Mouse (Mus musculus) ES-E14 (cell line): ENCODE results near the gene Frem2. TPM values are rescaled to one million over a fixed set of nuclear protein-coding genes. Genes with fewer than 3 reads are reported as not detected.

Experiments used
- DNase-seq: peaks from one replicate; pipeline ENCODE4 v3.0.0-alpha.2; 2013; ENCODE audit warnings: low read depth, low spot score
- H3K27ac ChIP-seq: 2 replicates; pipeline ENCODE4 v1.5.1; 2012; ENCODE audit warnings: low read depth, mild to moderate bottlenecking, low read length, moderate library complexity, mixed read lengths; ENCODE audit not compliant: poor library complexity, insufficient read depth, severe bottlenecking
- H3K36me3 ChIP-seq: 2 replicates; pipeline ENCODE4 v1.6.1; 2012; ENCODE audit warnings: mild to moderate bottlenecking, low read length, moderate library complexity, mixed read lengths; ENCODE audit not compliant: control insufficient read depth, poor library complexity, insufficient read depth, severe bottlenecking
- H3K4me1 ChIP-seq, 2 experiments: fragments of 150-350 bp in 1 of 2; sonication (generic) in 1 of 2; 2 replicates each; pipeline ENCODE4 v1.6.1; 2012; ENCODE audit warnings: low read length in 2 of 2, mild to moderate bottlenecking in 1 of 2, mixed read lengths in 1 of 2; ENCODE audit not compliant: control insufficient read depth in 2 of 2, insufficient read depth in 2 of 2, poor library complexity in 1 of 2
- H3K4me3 ChIP-seq, 2 experiments: fragments of 150-350 bp in 1 of 2; sonication (generic) in 1 of 2; 2 replicates each; pipeline ENCODE4 v1.5.1; 2012; ENCODE audit warnings: low read length in 2 of 2, low read depth in 1 of 2, mild to moderate bottlenecking in 1 of 2, mixed read lengths in 1 of 2; ENCODE audit not compliant: insufficient read depth in 1 of 2, poor library complexity in 1 of 2, severe bottlenecking in 1 of 2
- H3K9ac ChIP-seq: 2 replicates; pipeline ENCODE4 v1.6.1; 2012; ENCODE audit warnings: low read depth, mild to moderate bottlenecking, low read length, mixed read lengths; ENCODE audit not compliant: poor library complexity, insufficient read depth, severe bottlenecking
- H3K9me3 ChIP-seq: fragments of 150-350 bp; sonication (generic); 2 replicates; pipeline ENCODE4 v1.6.1; 2012; ENCODE audit warnings: low read depth, mild to moderate bottlenecking, low read length; ENCODE audit not compliant: control insufficient read depth, insufficient read depth
- CHD2 ChIP-seq: IDR thresholded peaks from 2 replicates; pipeline ENCODE4 v1.6.1; 2014; ENCODE audit warnings: mild to moderate bottlenecking, low read depth, low read length, inconsistent platforms
- HCFC1 ChIP-seq: IDR thresholded peaks from 2 replicates; pipeline ENCODE4 v1.6.1; 2012; ENCODE audit warnings: low read length, inconsistent platforms, borderline replicate concordance; ENCODE audit not compliant: insufficient read depth
- MAFK ChIP-seq: IDR thresholded peaks from 2 replicates; pipeline ENCODE4 v1.6.1; 2014; ENCODE audit warnings: mild to moderate bottlenecking, low read depth, low read length, inconsistent platforms; ENCODE audit not compliant: insufficient read depth
- ZC3H11A ChIP-seq: IDR thresholded peaks from 2 replicates; pipeline ENCODE4 v1.6.1; 2012; ENCODE audit warnings: low read depth, mild to moderate bottlenecking, inconsistent platforms, low read length, borderline replicate concordance
- ZNF384 ChIP-seq: IDR thresholded peaks from 2 replicates; pipeline ENCODE4 v1.6.1; 2012; ENCODE audit warnings: low read depth, low read length, inconsistent platforms
- in situ Hi-C, 2 experiments: fragments of 600-800 bp; cut with MboI; formaldehyde crosslinking; loops; one replicate each; pipeline ENCODE4 v1.15.1; 2025; ENCODE audit warnings: low sequenced_read_pairs in 2 of 2, inconsistent platforms in 1 of 2; ENCODE audit not compliant: unreplicated experiment in 2 of 2
- total RNA-seq: library from RNA; depleted of rRNA; stranded (reverse); fragments of 300-350 nt; gene quantifications from 2 replicates; pipeline ENCODE4 v1.2.3, GENCODE M21; 2012; rRNA removed

Gene Frem2
- total RNA-seq, 1 experiment, result 7.9 TPM

GRCm38 (mm10) chr3:53466481-53466880, 190.7 kb downstream of the Frem2 start:
- H3K9ac ChIP-seq, result no peak overlapping the region
- no peak for DNase-seq
- in situ Hi-C loops, result loop anchor here (25.0 kb wide), 2 partner anchors 429 to 1204 kb away; partner anchors contain the start of genes Foxo1 (in 2 of the 2) and Lhfp (in 1 of the 2)
- peaks cover 3 to 10% of the 10 kb centered on the region in 2 experiments; a peak in 2 of 4 replicates for H3K4me1 ChIP-seq
- TF ChIP-seq ZNF384 (no peak), HCFC1 (no peak), CHD2 (no peak)
- H3K9me3 ChIP-seq, result no peaks in the 10 kb centered on the region
- peak overlapping the region in 1 of 2 experiments; percentile 2; a peak in 1 of 4 replicates for H3K4me3 ChIP-seq
- peaks cover 17% of the 10 kb centered on the region; the same call in 1 of the 2 replicates for H3K36me3 ChIP-seq
- H3K27ac ChIP-seq, result no peak overlapping the region

DNA sequence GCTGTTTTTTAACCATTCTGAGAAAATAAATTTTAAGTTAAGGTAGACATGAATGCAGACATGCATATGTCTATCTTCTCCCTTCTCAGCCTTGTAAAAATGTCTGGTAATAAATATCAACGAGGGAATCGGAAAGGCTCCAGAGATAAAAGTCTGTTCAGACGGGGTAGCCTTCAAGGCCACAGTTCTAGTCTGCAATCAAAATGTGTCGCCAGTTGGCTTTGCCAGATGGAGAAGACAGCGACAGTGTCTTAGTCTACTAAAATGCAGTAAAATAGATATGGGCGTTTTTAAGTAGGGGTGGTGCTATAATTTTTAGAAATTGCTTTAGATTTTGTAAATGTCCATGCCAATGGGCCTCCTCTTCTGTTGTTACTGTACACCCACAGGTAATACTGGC, 191.8 kb downstream of the Frem2 start:
- no peaks in the 10 kb centered on the region for H3K9me3 ChIP-seq
- in situ Hi-C loops, result loop anchor here (25.0 kb wide), 2 partner anchors 428 to 1203 kb away; partner anchors contain the start of genes Foxo1 (in 2 of the 2) and Lhfp (in 1 of the 2)
- H3K36me3 ChIP-seq, result peaks cover 9% of the 10 kb centered on the region; the same call in 1 of the 2 replicates
- peak overlapping the region; percentile 27 to 90; a peak in 2 of 4 replicates for H3K4me3 ChIP-seq
- no peak for DNase-seq
- no peak overlapping the region for H3K27ac ChIP-seq
- TF ChIP-seq MAFK, result no peak
- no peak for TF ChIP-seq HCFC1
- no peak for TF ChIP-seq ZC3H11A
- no peak for TF ChIP-seq ZNF384
- TF ChIP-seq CHD2, result no peak
- no peak overlapping the region for H3K9ac ChIP-seq
- H3K4me1 ChIP-seq, result peaks cover 3 to 10% of the 10 kb centered on the region in 2 experiments; a peak in 2 of 4 replicates

DNA sequence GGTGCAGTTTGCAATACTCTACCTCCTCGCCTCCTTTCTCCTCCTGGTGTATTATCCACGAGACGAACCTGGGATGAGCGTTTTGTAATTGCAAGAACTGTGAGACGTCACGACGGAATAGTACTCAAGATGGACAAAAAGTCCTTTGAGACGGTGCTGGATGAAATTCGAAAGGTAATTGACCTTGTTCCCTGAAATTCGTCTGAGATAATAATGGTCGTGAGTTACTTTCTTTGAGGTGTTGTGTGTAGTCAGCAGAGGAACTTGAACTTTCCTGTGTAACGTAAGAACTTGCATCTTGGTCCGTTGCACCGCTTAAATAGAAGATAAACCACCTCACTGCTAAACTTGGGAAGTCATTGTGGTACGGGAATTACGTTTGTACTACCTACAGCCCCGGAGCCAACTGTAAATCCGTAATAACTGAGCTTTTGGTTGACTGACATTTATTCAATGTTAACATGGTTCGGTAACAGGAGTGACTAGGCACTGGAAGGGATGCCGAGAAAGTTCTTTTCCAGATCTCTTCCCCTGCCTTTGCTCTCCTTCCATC, 192.9 kb downstream of the Frem2 start:
- in situ Hi-C loops, result loop anchor here (25.0 kb wide), 2 partner anchors 427 to 1202 kb away; partner anchors contain the start of genes Foxo1 (in 2 of the 2) and Lhfp (in 1 of the 2)
- Histone ChIP-seq H3K9me3 (no peaks in the 10 kb centered on the region), H3K4me3 (peak overlapping the region; percentile 86 to 90), H3K36me3 (peaks cover 5% of the 10 kb centered on the region; the same call in 1 of the 2 replicates), H3K9ac (peak overlapping the region; percentile 91; the same call in 1 of the 2 replicates), H3K4me1 (peaks cover 3 to 10% of the 10 kb centered on the region in 2 experiments; a peak in 2 of 4 replicates), H3K27ac (no peak overlapping the region)
- TF ChIP-seq CHD2, result no peak
- TF ChIP-seq HCFC1, result no peak
- TF ChIP-seq ZC3H11A, result no peak
- TF ChIP-seq ZNF384, result no peak
- TF ChIP-seq MAFK, result no peak
- no peak for DNase-seq

Other genes starting within 250 kb of the Frem2 start
- gene Nhlrc3, start 194.0 kb downstream of the Frem2 start, total RNA-seq, result 12.6 and 16.2 TPM in 2 replicates
- gene Proser1, start 193.7 kb downstream of the Frem2 start, total RNA-seq, result 10.6 and 11.9 TPM in 2 replicates
- gene Stoml3, start 168.7 kb downstream of the Frem2 start, total RNA-seq, result not detected in 2 replicates
- gene Gm10985, start 187.7 kb upstream of the Frem2 start, total RNA-seq, result not detected in 2 replicates
- 30.0 and 47.2 TPM in 2 replicates for gene Ufm1, start 206.5 kb upstream of the Frem2 start, total RNA-seq